Mouse (Mus musculus): Measurements from ENCODE around the gene Rbm43.

- no peak for TF ChIP-seq POLR2A (IDR thresholded peaks at IDR 0.05; ENCODE audit: insufficient read length, low read depth)
- TF ChIP-seq REST (IDR thresholded peaks at IDR 0.05; ENCODE audit: insufficient read depth, insufficient read length), result no peak
- no peak for TF ChIP-seq TCF12 (IDR thresholded peaks at IDR 0.05; ENCODE audit: insufficient read depth, poor library complexity, severe bottlenecking)
Observed at GRCm38 (mm10) chr2:51950876-51951275, 15.9 kb upstream of the Rbm43 start.
